Mouse (Mus musculus): ENCODE measurements around the gene Grin2a.

DNA sequence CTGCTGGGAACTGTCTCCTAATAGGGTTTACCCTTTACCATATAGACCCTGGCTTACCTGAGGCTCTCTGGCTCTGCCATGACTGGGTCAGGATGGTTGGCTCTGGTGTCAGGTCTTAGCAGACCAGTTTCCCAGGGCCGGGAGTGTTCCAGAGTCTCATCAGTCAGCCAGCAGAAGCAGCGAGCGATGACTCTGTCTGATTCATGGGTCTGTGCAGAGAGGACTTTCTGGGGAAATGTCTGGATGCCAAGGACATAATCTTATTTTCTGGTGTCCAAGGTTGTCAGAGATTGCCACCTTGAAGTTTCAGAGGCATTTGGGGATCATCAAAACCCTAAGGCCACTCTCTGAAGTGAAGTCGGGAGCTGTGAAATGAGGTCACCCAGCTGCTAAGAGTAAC lies 8.7 kb upstream of the Grin2a start:
- TF ChIP-seq CTCF (IDR thresholded peaks at IDR 0.05; ENCODE audit: insufficient read depth, low read depth, low read length) (no peak), POLR2A (IDR thresholded peaks at IDR 0.05; ENCODE audit: insufficient read depth, low read depth, low read length) (no peak)

Data from olfactory bulb, adult 2 months (tissue).